Mouse (Mus musculus) forebrain, postnatal 0 days (tissue): ENCODE results near the gene Dapp1. TPM values are rescaled to one million over a fixed set of nuclear protein-coding genes. Genes with fewer than 3 reads are reported as not detected.
A peak's percentile ranks its signal among the peaks of the same experiment; 100 is the strongest.

ENCODE experiments used
- ATAC-seq: fragments of 200-750 bp; cut with Nextera tagmentation; 2 replicates; pipeline ENCODE4 v1.8.0; 2017; ENCODE audit warnings: mild to moderate bottlenecking, moderate library complexity
- DNase-seq: peaks from one replicate; pipeline ENCODE4 v3.0.0-alpha.2; 2015
- H3K27ac ChIP-seq: fragments of 300-500 bp; sonication (generic); 2 replicates; pipeline ENCODE4 v1.5.1; 2014; ENCODE audit warnings: low read depth, mild to moderate bottlenecking, antibody characterized with exemption, low read length, moderate library complexity, mixed read lengths
- H3K27me3 ChIP-seq: fragments of 300-500 bp; sonication (generic); 2 replicates; pipeline ENCODE4 v1.6.1; 2014; ENCODE audit warnings: mild to moderate bottlenecking, low read length, mixed read lengths; ENCODE audit not compliant: insufficient read depth
- H3K36me3 ChIP-seq: fragments of 300-500 bp; sonication (generic); 2 replicates; pipeline ENCODE4 v1.6.1; 2014; ENCODE audit warnings: mild to moderate bottlenecking, moderate library complexity; ENCODE audit not compliant: insufficient read depth
- H3K4me1 ChIP-seq: fragments of 300-500 bp; sonication (generic); 2 replicates; pipeline ENCODE4 v1.6.1; 2014; ENCODE audit warnings: antibody characterized with exemption; ENCODE audit not compliant: insufficient read depth
- H3K4me2 ChIP-seq: fragments of 300-500 bp; sonication (generic); 2 replicates; pipeline ENCODE4 v1.6.1; 2014; ENCODE audit warnings: low read depth, mild to moderate bottlenecking, moderate library complexity
- H3K4me3 ChIP-seq: fragments of 300-500 bp; sonication (generic); 2 replicates; pipeline ENCODE4 v1.5.1; 2014; ENCODE audit warnings: low read depth, low read length, mixed read lengths
- H3K9ac ChIP-seq: fragments of 300-500 bp; sonication (generic); 2 replicates; pipeline ENCODE4 v1.6.1; 2014; ENCODE audit warnings: mild to moderate bottlenecking
- H3K9me3 ChIP-seq: fragments of 300-500 bp; sonication (generic); 2 replicates; pipeline ENCODE4 v1.6.1; 2016; ENCODE audit warnings: low read length
- CTCF ChIP-seq: sonication (generic); IDR thresholded peaks from 2 replicates; pipeline ENCODE4 v1.5.1; 2016; ENCODE audit warnings: antibody characterized with exemption, control low read depth, low read depth
- WGBS: fragments of 180-500 bp; shearing (Covaris S2); extraction: QIAGEN DNeasy Blood & Tissue Kit; methylation state at CpG from one replicate; pipeline ENCODE4 v1.1.7; 2014; 5-methylcytosine and 5-hydroxymethylcytosine counted together
- polyA plus RNA-seq: library from polyadenylated mRNA; unstranded; fragments of >200 nt; fragmentation: Nextera tagmentation; extraction: Ambion mirVana; gene quantifications from 2 replicates; pipeline ENCODE4 v1.2.1, GENCODE M21; 2015
- total RNA-seq: library from RNA; depleted of rRNA; stranded (reverse); fragments of >200 nt; gene quantifications from 2 replicates; pipeline ENCODE4 v1.2.3, GENCODE M21; 2014

Gene Dapp1
- total and polyA plus RNA-seq, 2 experiments from 2014 or later: 3.3 to 4.3 TPM

- H3K27me3 ChIP-seq: no peaks in the 10 kb centered on the region
- H3K9me3 ChIP-seq: no peaks in the 10 kb centered on the region
- no peaks in the 10 kb centered on the region for H3K36me3 ChIP-seq
- peak; percentile 53 for ATAC-seq
- H3K4me3 ChIP-seq: no peak overlapping the region
- no peaks in the 10 kb centered on the region for H3K4me1 ChIP-seq
- peak; percentile 44 for DNase-seq
- TF ChIP-seq CTCF: peak; percentile 71
- H3K27ac ChIP-seq: no peak overlapping the region
- H3K4me2 ChIP-seq: no peak overlapping the region
- no peak overlapping the region for H3K9ac ChIP-seq
- WGBS: 17% methylated on average over 11 of the region's 11 CpGs
These were observed 9.8 kb upstream of the Dapp1 start for GRCm38 (mm10) chr3:137991183-137991582.

- no peak overlapping the region for H3K4me3 ChIP-seq
- 95% methylated on average over 9 of the region's 9 CpGs for WGBS
These were observed 8.1 kb upstream of the Dapp1 start for GRCm38 (mm10) chr3:137989405-137989804.

DNA sequence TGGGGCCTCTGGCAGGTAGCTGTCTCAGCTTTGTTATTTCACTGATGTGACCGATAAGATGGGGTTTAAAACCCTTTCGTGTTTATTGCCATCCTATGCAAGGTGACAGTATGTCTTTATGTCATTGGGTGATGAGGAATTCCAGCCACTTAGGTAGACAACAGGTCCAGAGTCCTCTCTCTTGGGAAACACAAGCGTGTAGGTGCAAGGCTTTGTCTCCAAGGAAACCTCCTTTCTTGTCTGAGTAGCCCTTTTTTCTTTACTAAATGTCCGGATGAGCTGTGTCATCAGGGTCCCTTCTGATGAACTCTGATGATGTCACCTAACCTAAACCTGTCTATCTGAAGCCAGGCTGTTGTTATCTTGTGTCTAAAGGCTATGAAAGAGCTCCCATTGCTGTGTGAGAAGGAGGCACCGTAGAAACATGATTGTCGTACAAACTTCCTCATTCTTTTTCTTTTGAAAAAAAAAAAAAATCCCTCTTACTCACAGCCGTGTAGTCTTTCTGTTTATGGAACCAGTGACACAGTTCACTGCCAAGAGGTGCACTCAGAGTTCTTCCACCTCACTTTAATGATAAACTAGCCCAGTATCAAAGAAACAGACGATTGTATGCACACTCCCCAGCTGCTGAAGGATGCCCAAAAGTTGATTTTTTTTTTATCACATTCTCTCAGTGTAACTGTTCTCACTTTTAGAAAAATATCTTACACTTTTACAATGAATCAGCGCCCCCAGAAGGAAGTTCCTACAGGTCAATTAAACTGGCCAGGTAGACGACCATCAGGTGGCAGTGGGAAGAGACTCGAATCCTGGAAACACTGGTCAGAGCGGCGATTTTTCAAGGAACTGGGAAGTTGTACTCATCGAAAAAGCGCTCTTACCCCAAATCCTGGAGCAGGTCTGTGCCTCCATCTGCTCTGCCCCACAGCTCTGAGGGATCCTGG is 637 bp downstream of the Dapp1 start:
- no peak for DNase-seq
- H3K27ac ChIP-seq: no peak overlapping the region
- no peak for ATAC-seq
- H3K9me3 ChIP-seq: no peaks in the 10 kb centered on the region
- H3K9ac ChIP-seq: no peak overlapping the region
- peak overlapping the region; percentile 31 for H3K4me2 ChIP-seq
- WGBS: 28% methylated on average over 15 of the region's 15 CpGs
- no peaks in the 10 kb centered on the region for H3K36me3 ChIP-seq
- 0 out of 2 replicates have a peak, but pooled peaks cover 10% of the 10 kb centered on the region for H3K4me1 ChIP-seq
- no peak for TF ChIP-seq CTCF
- no peaks in the 10 kb centered on the region for H3K27me3 ChIP-seq
- peak overlapping the region; percentile 18 for H3K4me3 ChIP-seq

More at GRCm38 (mm10) chr3:137989405-137989804, 8.1 kb upstream of the Dapp1 start:
- DNase-seq: no peak
- Histone ChIP-seq H3K9ac (no peak overlapping the region), H3K27me3 (no peaks in the 10 kb centered on the region), H3K4me1 (no peaks in the 10 kb centered on the region), H3K27ac (no peak overlapping the region), H3K9me3 (no peaks in the 10 kb centered on the region), H3K36me3 (no peaks in the 10 kb centered on the region), H3K4me2 (no peak overlapping the region)
- no peak for TF ChIP-seq CTCF
- no peak for ATAC-seq

- Histone ChIP-seq H3K9me3 (no peaks in the 10 kb centered on the region), H3K4me1 (0 out of 2 replicates have a peak, but pooled peaks cover 10% of the 10 kb centered on the region), H3K4me2 (no peak overlapping the region), H3K4me3 (no peak overlapping the region), H3K9ac (no peak overlapping the region), H3K27me3 (no peaks in the 10 kb centered on the region), H3K36me3 (no peaks in the 10 kb centered on the region), H3K27ac (no peak overlapping the region)
- 61% methylated on average over 5 of the region's 5 CpGs for WGBS
- DNase-seq: no peak
- no peak for ATAC-seq
- no peak for TF ChIP-seq CTCF
These were observed 3.1 kb downstream of the Dapp1 start for GRCm38 (mm10) chr3:137978233-137978632.

GRCm38 (mm10) chr3:137977629-137978041 is 3.7 kb downstream of the Dapp1 start:
- Histone ChIP-seq H3K27ac (peak overlapping the region; percentile 69), H3K27me3 (no peaks in the 10 kb centered on the region), H3K4me3 (no peak overlapping the region), H3K4me1 (0 out of 2 replicates have a peak, but pooled peaks cover 10% of the 10 kb centered on the region), H3K9ac (0 out of 2 replicates have a peak overlapping the region, but pooled peaks have one; percentile 6), H3K36me3 (no peaks in the 10 kb centered on the region), H3K9me3 (no peaks in the 10 kb centered on the region), H3K4me2 (no peak overlapping the region)
- TF ChIP-seq CTCF: no peak
- 12% methylated on average over 6 of the region's 6 CpGs for WGBS
- DNase-seq (no peak), ATAC-seq (peak; percentile 87)

DNA sequence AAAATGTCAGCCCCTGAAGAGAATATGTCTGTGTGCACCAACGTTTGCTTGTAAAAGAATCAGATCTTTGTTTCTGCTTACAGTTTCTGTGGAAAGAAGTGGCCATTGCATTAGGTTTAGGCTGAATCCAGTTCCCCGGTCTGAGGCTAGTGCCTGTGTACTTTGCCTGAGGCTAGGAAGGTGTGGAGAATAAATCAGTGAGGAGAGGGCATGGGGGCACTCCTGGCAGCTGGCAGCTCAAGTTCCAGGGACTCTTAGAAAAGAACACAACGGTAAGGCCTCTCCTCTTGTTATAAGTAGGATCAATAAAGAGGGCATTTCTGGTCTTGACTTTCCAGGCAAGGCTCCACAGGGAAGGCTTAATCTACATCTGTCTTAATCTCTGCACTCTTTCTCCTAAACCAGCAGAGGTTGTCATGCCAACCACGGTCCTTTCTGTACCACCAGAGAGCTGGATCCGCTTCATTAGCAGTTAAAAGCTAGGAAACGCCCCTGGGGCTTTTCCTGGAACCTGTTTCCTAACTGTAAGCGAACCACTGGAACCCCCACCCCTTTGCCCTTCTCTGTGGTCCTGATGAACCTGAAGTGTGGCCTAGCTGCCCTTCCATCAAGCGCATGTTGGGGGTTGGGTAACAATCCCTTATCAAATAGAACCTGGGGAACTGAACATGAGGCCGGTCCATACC is 4.3 kb downstream of the Dapp1 start:
- Histone ChIP-seq H3K9ac (0 out of 2 replicates have a peak overlapping the region, but pooled peaks have one; percentile 6), H3K4me2 (no peak overlapping the region), H3K9me3 (no peaks in the 10 kb centered on the region), H3K4me3 (no peak overlapping the region), H3K4me1 (0 out of 2 replicates have a peak, but pooled peaks cover 10% of the 10 kb centered on the region), H3K36me3 (no peaks in the 10 kb centered on the region), H3K27me3 (no peaks in the 10 kb centered on the region), H3K27ac (peak overlapping the region; percentile 69)
- ATAC-seq (peak; percentile 77), DNase-seq (peak; percentile 66)
- 19% methylated on average over 9 of the region's 9 CpGs for WGBS
- no peak for TF ChIP-seq CTCF
